Mouse (Mus musculus) Patski (cell line): ENCODE measurements around the gene Ifnl2. TPM values are rescaled to one million over a fixed set of nuclear protein-coding genes. Genes with fewer than 3 reads are reported as not detected.
"Not testable (repeated sequence)": the region's sequence is repeated elsewhere in the genome, so short reads cannot be mapped to it uniquely, and the experiment has no call there.

Experiments used
- ATAC-seq: fragments of 100-300 bp; one replicate; pipeline ENCODE4 v1.8.0; 2021
- CTCF ChIA-PET: fragments of 350-600 bp; sonication (Branson Sonifier 250); formaldehyde crosslinking; loops from one replicate; lab custom pipeline; 2022; ENCODE audit warnings: inconsistent platforms; lab: Charles Lee
- POLR2A ChIA-PET: fragments of 350-600 bp; sonication (Branson Sonifier 250); formaldehyde crosslinking; loops from one replicate; lab custom pipeline; 2022; ENCODE audit warnings: antibody characterized with exemption, inconsistent platforms; lab: Charles Lee
- DNase-seq: peaks from one replicate; pipeline ENCODE4 v3.0.0-alpha.2; 2011; ENCODE audit warnings: low read depth, low spot score
- H3K27me3 ChIP-seq: fragments of 371-371 bp; one replicate; pipeline ENCODE4 v1.5.1; 2021
- CTCF ChIP-seq: fragments of 100-300 bp; IDR thresholded peaks from one replicate; pipeline ENCODE4 v1.5.1; 2021
- in situ Hi-C: fragments of 300-500 bp; cut with MboI; formaldehyde crosslinking; loops from 3 replicates; pipeline ENCODE4 v1.11.1; 2018; ENCODE audit warnings: low pct_unique_long_range_greater_than_20kb, mixed read lengths
- polyA plus RNA-seq: library from polyadenylated mRNA; unstranded; gene quantifications from one replicate; pipeline ENCODE4 v1.2.3, GENCODE M21; 2021

The Ifnl2 gene
- polyA plus RNA-seq, 1 experiment from 2014 or later = not detected

DNA sequence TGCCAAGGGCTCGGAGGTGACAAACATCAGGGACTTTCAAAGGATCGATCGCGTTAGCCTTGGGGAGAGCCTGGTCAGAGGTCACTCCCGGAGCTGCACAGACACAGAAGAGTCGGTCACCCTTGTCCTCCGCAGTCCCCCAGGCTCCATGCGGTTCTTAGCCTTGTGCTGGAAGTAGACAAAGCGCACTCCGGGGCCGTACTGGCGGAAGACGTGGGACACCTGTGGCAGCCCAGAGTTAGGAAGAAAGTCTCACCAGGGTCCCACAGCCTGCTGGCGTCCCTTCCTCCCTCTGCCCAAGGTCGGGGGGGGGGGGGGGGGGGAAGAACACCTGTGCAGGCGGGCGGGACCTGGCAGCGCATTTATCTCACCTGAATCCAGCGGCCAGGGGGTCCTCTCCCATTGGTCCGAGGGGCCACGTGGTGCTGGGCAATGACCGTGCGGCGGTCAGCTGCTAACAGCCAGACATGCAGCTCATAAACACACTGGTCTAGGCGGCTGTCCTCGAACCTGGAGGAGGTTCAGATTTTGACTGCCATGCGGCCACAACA lies 33.9 kb upstream of the Ifnl2 start:
- TF ChIP-seq CTCF = no peak
- ChIA-PET CTCF (interaction anchor here (2.3 kb wide), 1 partner anchor 16 kb away, joined by 6 read pairs; no protein-coding TSS in a partner anchor), POLR2A (no interaction called here)
- in situ Hi-C loops = no loop called here
- H3K27me3 ChIP-seq = peaks cover 33% of the 10 kb centered on the region
- ATAC-seq (no peak), DNase-seq (no peak)

DNA sequence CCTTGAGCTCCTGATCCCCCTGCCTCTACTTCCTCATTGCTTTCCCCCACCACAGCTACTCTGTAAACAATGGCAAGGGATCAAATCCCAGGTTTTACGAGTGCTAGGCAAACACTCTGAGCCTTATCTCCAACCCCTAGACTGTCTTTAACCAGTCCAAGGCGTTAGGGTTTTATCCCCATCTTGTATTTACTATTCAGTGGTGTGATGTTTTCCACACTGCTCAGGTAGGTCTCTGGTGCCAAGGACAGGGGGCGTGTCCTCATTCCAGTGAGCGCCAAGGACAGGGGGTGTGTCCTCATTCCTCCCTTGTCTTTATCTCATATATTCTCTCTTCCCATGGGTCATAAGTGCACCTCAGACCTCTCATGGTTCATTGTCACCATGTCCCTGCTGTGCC lies 30.3 kb upstream of the Ifnl2 start, which contains the start of gene Sycn:
Gene Sycn, plus strand, starts transcription at position 360 of the 400 bp plus-strand sequence.
- peaks cover 24% of the 10 kb centered on the region for H3K27me3 ChIP-seq
- POLR2A ChIA-PET = no interaction called here
- DNase-seq (no peak), ATAC-seq (no peak)
- CTCF ChIA-PET = no interaction called here
- no peak for TF ChIP-seq CTCF
- in situ Hi-C loops = no loop called here

DNA sequence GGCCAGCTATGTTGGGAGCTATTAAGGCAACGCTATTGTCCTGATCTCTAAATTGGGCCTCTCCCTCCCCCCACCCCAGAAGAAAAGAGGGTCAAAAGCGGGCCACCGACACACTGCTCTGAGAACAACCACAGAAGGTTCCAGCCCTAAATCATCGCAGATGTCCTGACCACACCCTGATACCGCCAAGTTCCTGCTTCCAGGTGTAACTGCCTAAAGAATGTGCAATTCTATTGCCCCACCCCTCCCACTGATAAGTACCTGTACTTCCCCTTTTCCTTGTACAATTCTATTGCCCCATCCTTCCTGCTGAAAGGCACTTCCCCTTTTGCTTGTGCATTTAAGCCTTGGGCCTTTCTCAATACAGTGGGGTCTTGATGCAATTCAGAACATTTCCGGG lies 28.6 kb upstream of the Ifnl2 start:
- ATAC-seq = not testable (repeated sequence)

DNA sequence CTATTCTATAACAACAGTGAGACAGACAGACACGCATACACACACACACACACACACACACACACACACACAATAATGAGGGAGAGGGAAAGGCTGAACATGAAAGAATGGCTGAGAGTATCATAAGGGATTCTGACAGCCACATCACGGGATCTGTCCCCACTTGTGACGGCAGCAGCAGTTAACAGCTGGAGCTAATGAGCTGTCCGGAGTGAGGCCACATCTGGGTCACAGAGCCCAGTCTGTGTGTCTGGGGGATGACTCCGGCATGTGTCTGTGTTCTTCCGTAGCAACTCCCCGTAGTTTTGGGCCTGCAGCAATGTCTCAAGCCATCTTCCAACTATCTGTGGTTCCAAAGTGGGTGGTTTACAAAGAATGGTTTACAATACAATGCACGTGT lies 21.8 kb upstream of the Ifnl2 start:
- TF ChIP-seq CTCF = no peak
- H3K27me3 ChIP-seq = no peaks in the 10 kb centered on the region
- POLR2A ChIA-PET = no interaction called here
- in situ Hi-C loops = no loop called here
- DNase-seq (no peak), ATAC-seq (no peak)
- CTCF ChIA-PET = no interaction called here

More for the DNA sequence above, 28.6 kb upstream of the Ifnl2 start:
- peaks cover 12% of the 10 kb centered on the region for H3K27me3 ChIP-seq
- POLR2A ChIA-PET = interaction anchor here (0.9 kb wide), 1 partner anchor 13 kb away, joined by 3 read pairs; no protein-coding TSS in a partner anchor
- DNase-seq, CTCF ChIA-PET, in situ Hi-C loops: not testable (repeated sequence)

DNA sequence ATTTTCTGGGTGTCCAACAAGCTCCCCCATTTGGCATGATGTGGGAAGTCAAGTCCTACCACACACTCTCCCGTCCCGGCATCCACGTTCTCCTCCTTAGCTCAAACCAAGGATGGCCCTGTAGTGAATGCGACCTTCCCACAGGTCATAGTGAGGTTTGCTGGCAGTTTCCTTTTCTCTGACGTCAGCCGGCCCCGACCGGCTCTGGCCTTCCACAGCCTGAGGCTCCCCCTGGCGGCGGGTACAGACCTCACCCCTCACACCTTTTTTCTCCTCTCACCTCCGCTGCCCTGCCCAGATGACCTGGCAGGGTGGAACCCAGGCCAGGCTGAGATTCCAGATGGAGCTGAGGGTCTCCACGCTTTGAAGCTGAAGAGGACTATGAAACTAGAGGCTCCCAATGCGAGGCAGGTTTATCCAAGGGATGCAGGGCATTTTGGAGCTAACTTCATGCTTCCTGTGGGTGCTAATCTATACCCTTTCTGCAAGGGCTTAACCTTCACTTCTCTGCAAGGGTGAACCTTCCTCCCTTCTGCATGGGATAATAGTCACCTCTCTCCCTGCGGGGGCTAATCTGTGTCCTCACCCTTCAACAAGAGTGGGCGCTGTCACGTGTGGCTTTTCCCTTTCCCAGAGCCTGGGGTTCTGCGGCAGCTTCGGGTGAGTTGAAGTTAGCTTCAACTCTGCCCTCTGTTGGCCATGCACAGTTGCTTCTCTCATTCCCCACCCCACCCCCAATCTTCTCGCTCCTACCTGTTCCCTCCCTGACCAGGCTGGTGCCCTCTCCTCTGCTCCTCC lies 17.9 kb upstream of the Ifnl2 start:
- POLR2A ChIA-PET = no interaction called here
- CTCF ChIA-PET = interaction anchor here (0.6 to 2.3 kb wide), 8 partner anchors 10 to 334 kb away, joined by 3 to 9 read pairs (median 3); no protein-coding TSS in a partner anchor
- ATAC-seq (peak; percentile 77), DNase-seq (no peak)
- peaks cover 5% of the 10 kb centered on the region for H3K27me3 ChIP-seq
- in situ Hi-C loops = loop anchor here (5.0 kb wide), 1 partner anchor 81 kb away; no protein-coding TSS in a partner anchor
- TF ChIP-seq CTCF = peak; percentile 85

DNA sequence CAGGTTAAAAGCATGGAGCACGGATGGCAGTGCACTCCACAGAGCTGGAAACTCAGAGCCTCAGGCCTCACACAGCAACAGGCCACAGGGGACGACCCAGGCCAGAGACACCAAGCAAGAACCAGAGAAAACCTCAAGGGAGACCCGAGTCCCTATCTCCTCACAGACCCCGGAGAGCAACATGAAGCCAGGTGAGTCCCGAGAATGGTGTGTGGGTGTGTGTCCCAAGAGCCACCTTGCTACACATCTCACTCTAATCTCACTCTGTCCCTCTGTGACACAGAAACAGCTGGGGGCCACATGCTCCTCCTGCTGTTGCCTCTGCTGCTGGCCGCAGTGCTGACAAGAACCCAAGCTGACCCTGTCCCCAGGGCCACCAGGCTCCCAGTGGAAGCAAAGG lies 12.3 kb upstream of the Ifnl2 start, which contains the start of gene Ifnl3:
Gene Ifnl3, plus strand, starts transcription at position 301 of the 400 bp plus-strand sequence.
- DNase-seq, CTCF ChIA-PET, POLR2A ChIA-PET: not testable (repeated sequence)

DNA sequence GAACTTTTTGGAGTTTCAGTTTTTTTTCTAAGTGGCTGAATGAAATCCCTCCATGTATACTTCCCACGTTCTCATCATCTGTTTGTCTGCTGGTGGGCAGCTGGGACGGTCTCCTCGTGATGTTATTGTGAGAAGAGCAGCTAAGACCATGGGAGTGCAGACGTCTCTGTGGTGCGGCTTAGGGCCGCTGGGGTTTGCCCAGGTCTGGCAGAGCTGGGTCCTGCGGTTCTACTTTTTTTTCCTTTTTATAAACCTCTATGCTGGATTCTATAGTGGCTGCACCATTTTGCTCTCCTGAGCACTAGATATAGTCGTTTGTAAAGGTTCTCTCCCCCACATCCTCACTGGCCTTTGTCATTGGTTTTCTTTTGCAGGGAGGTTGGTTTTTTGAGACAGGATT lies 1.2 kb upstream of the Ifnl2 start:
- in situ Hi-C loops = no loop called here
- no peak for TF ChIP-seq CTCF
- POLR2A ChIA-PET = no interaction called here

More for the DNA sequence above, 12.3 kb upstream of the Ifnl2 start, which contains the start of gene Ifnl3:
- H3K27me3 ChIP-seq = peaks cover 18% of the 10 kb centered on the region
- ATAC-seq, in situ Hi-C loops: not testable (repeated sequence)

DNA sequence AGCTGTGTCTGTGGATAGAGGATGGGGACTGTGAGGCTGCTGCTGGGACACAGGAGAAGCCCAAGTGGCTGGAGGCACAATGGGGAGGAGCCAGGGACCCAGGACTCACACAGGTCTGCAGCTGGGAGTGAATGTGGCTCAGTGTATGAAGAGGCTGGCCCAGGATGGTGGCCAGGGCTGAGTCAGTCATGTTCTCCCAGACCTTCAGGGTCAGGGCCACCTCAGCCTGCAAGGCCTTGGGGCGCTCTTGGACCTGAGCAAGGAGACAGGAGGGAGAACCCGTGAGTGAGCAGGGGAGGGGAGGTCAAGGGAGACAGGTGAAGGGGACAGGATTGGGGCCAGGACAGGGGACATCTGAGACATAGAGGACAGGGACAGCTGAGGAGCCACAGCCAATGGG lies 1.1 kb downstream of the Ifnl2 start:
- in situ Hi-C loops, CTCF ChIA-PET, POLR2A ChIA-PET, DNase-seq, ATAC-seq: not testable (repeated sequence)
- H3K27me3 ChIP-seq = peaks cover 25% of the 10 kb centered on the region

More for the DNA sequence above, 1.2 kb upstream of the Ifnl2 start:
- ATAC-seq (no peak), DNase-seq (no peak)
- peaks cover 31% of the 10 kb centered on the region for H3K27me3 ChIP-seq
- CTCF ChIA-PET = no interaction called here

DNA sequence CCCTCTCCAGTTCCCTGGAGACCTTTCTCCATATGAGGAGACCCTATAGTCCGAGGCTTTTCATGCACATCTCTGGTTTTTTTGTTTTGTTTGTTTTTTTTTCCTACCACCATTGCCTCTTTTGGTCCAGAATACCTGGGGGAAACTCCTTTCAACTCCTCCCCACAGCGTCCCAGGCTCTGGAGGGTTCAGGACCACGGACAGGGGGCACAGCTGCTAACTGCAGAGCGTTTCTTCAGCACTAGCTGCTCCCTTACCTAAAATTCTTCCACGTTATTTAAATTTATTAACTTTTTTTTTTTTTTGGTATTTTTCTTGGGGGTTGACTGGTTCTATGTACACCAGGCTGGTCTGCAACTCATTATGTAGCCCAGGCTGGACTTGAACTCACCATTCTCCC lies 4.7 kb downstream of the Ifnl2 start:
- ChIA-PET CTCF (no interaction called here), POLR2A (interaction anchor here (0.6 kb wide), 1 partner anchor 401 kb away, joined by 3 read pairs; no protein-coding TSS in a partner anchor)
- ATAC-seq = no peak
- TF ChIP-seq CTCF = no peak
- no peak for DNase-seq
- peaks cover 25% of the 10 kb centered on the region for H3K27me3 ChIP-seq
- in situ Hi-C loops = no loop called here

DNA sequence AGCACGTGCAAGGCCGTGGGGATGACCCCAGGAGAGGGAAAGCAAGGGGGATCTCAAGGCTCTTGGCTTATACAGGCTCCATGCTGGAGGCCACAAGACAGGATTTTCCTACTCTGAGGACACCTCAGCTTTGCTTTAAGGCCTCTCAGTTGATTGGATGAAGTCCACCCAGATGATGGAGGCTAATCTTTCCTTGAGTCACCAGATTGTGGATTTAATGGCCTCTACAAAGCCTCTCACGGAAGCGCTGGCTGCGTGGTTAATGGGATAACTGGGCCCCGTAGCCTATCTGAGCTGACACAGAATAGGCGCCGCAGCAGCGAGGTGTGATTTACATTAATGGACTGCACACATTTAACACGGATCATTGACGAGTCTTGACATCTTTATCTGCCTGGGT lies 14.8 kb downstream of the Ifnl2 start:
- DNase-seq (no peak), ATAC-seq (no peak)
- ChIA-PET POLR2A (no interaction called here), CTCF (no interaction called here)
- peaks cover 25% of the 10 kb centered on the region for H3K27me3 ChIP-seq
- in situ Hi-C loops = loop anchor here (25.0 kb wide), 1 partner anchor 1067 kb away; no protein-coding TSS in a partner anchor
- TF ChIP-seq CTCF = no peak

DNA sequence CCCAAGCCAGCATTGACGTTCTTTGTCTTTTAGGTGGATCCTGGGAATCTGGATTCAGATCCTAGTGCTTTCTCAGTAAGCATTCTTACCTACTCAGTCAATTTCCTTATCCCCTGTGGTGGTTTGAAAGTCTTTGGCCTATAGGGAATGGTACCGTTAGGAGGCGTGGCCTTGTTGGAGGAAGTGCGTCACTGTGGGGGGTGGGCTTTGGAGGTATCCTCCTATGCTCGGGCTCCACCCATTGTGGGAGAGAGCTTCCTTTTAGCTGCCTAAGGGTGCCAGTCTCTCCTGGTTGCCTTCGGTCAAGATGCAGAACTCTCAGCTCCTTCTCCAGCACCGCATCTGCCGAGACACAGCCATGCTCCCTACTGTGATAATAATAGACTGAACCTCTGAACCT lies 17.9 kb downstream of the Ifnl2 start:
- DNase-seq (no peak), ATAC-seq (no peak)
- no peak for TF ChIP-seq CTCF
- POLR2A ChIA-PET = no interaction called here
- in situ Hi-C loops = loop anchor here (25.0 kb wide), 1 partner anchor 1070 kb away; no protein-coding TSS in a partner anchor
- H3K27me3 ChIP-seq = peaks cover 22% of the 10 kb centered on the region
- CTCF ChIA-PET = no interaction called here
